In genomic region chr11:96957061-96957805, GRCm38 (mm10) we compare ENCODE assay signal across 20 mouse cellular contexts. TPM values are rescaled to one million over a fixed set of nuclear protein-coding genes. Genes with fewer than 3 reads are reported as not detected.
DNase-seq lines count a peak whose midpoint lies in the region; ATAC-seq and TF ChIP-seq lines count a peak whose summit lies in the region.
"Had no signal": no experiment of that assay in that cellular context is flagged by ENCODE, and none has a peak within 500 bp of the region (broad histone marks: within the 10 kb centered on the region; RNA-seq: fewer than 3 reads in every experiment).

No protein-coding gene starts in this region.

- no peak for TF ChIP-seq CTCF in thymus, adult 2 months (IDR thresholded peaks at IDR 0.05; ENCODE audit: borderline replicate concordance, control insufficient read depth, extremely low read depth, insufficient read depth, low read length, poor library complexity)

- no peaks in the 10 kb centered on the region for H3K9me3 ChIP-seq in hindbrain, embryonic 13.5 days
- no peaks in the 10 kb centered on the region for H3K9me3 ChIP-seq in hindbrain, embryonic 16.5 days (ENCODE audit: control insufficient read depth, low read length)
- no peaks in the 10 kb centered on the region for H3K9me3 ChIP-seq in liver, embryonic 12.5 days (replicated peaks)
- H3K9me3 ChIP-seq in forebrain, embryonic 16.5 days (ENCODE audit: control insufficient read depth, low read length) = no peaks in the 10 kb centered on the region
- H3K9me3 ChIP-seq: embryonic facial prominence, embryonic 12.5 days; heart, embryonic 13.5 days; neural tube, embryonic 13.5 days had no signal

- H3K27me3 ChIP-seq in hindbrain, embryonic 13.5 days = no peaks in the 10 kb centered on the region
- no peaks in the 10 kb centered on the region for H3K27me3 ChIP-seq in hindbrain, embryonic 16.5 days (replicated peaks; ENCODE audit: control insufficient read depth, insufficient read depth, low read length)
- H3K27me3 ChIP-seq in liver, embryonic 12.5 days (replicated peaks) = no peaks in the 10 kb centered on the region
- H3K27me3 ChIP-seq in thymus, adult 2 months (ENCODE audit: control insufficient read depth, insufficient read depth, low read length) = no peaks in the 10 kb centered on the region
- H3K27me3 ChIP-seq in forebrain, embryonic 16.5 days (replicated peaks; ENCODE audit: control insufficient read depth, insufficient read depth, low read length) = no peaks in the 10 kb centered on the region
- H3K27me3 ChIP-seq: embryonic facial prominence, embryonic 12.5 days; heart, embryonic 13.5 days; neural tube, embryonic 13.5 days had no signal

- DNase-seq in thymus, adult 2 months = peak; percentile 53
- DNase-seq in heart, adult 18-20 months = no peak
- DNase-seq in kidney, postnatal 4 days = no peak
- DNase-seq: adrenal gland, adult 2 months; cerebellum, adult 9-10 months; heart, postnatal 4 days; layer of hippocampus, postnatal 36 days; right cerebral cortex, adult 18-20 months had no signal

- peaks cover 94% of the 10 kb centered on the region for H3K36me3 ChIP-seq in hindbrain, embryonic 13.5 days
- H3K36me3 ChIP-seq in hindbrain, embryonic 16.5 days (ENCODE audit: control insufficient read depth, insufficient read depth, low read length) = peaks cover 53% of the 10 kb centered on the region
- peaks cover 99% of the 10 kb centered on the region for H3K36me3 ChIP-seq in liver, embryonic 12.5 days
- H3K36me3 ChIP-seq in thymus, adult 2 months (ENCODE audit: control insufficient read depth, insufficient read depth, low read length) = peaks cover 55% of the 10 kb centered on the region
- H3K36me3 ChIP-seq in forebrain, embryonic 16.5 days (ENCODE audit: control insufficient read depth, insufficient read depth) = peaks cover 12% of the 10 kb centered on the region

- peak overlapping the region; percentile 8; the same call in 1 of the 2 replicates for H3K9ac ChIP-seq in hindbrain, embryonic 13.5 days
- no peak overlapping the region for H3K9ac ChIP-seq in hindbrain, embryonic 16.5 days (ENCODE audit: low read depth, low read length)
- peak overlapping the region; percentile 63 for H3K9ac ChIP-seq in liver, embryonic 12.5 days
- H3K9ac ChIP-seq in forebrain, embryonic 16.5 days (replicated peaks; ENCODE audit: low read depth, low read length) = no peak overlapping the region
- H3K9ac ChIP-seq: embryonic facial prominence, embryonic 12.5 days; heart, embryonic 13.5 days; neural tube, embryonic 13.5 days had no signal

- no peak for TF ChIP-seq POLR2A in thymus, adult 2 months (IDR thresholded peaks at IDR 0.05; ENCODE audit: control insufficient read depth, extremely low read depth, insufficient read depth, low read length, poor library complexity)

- H3K4me3 ChIP-seq in hindbrain, embryonic 13.5 days = no peak overlapping the region
- no peak overlapping the region for H3K4me3 ChIP-seq in hindbrain, embryonic 16.5 days (ENCODE audit: low read length)
- no peak overlapping the region for H3K4me3 ChIP-seq in liver, embryonic 12.5 days
- no peak overlapping the region for H3K4me3 ChIP-seq in thymus, adult 2 months (ENCODE audit: control insufficient read depth, insufficient read depth, low read length)
- H3K4me3 ChIP-seq in forebrain, embryonic 16.5 days (replicated peaks; ENCODE audit: low read length) = no peak overlapping the region
- H3K4me3 ChIP-seq: embryonic facial prominence, embryonic 12.5 days; heart, embryonic 13.5 days; neural tube, embryonic 13.5 days had no signal

- ATAC-seq in hindbrain, embryonic 13.5 days (ENCODE audit: low FRiP score) = no peak
- ATAC-seq in hindbrain, embryonic 16.5 days = no peak
- 0 out of 2 replicates have a peak, but pooled peaks have one; percentile 24 for ATAC-seq in liver, embryonic 12.5 days
- no peak for ATAC-seq in forebrain, embryonic 16.5 days
- ATAC-seq: hindbrain, postnatal 0 days had no signal

- WGBS in hindbrain, embryonic 13.5 days = 95% methylated on average over 10 of the region's 10 CpGs
- 89% methylated on average over 10 of the region's 10 CpGs for WGBS in hindbrain, embryonic 16.5 days
- WGBS in liver, embryonic 12.5 days (ENCODE audit: insufficient replicate concordance) = 89% methylated on average over 10 of the region's 10 CpGs
- WGBS in thymus, adult 2 months = 52% methylated on average over 10 of the region's 10 CpGs
- 93% methylated on average over 10 of the region's 10 CpGs for WGBS in forebrain, embryonic 16.5 days

- H3K27ac ChIP-seq in hindbrain, embryonic 13.5 days = no peak overlapping the region
- H3K27ac ChIP-seq in hindbrain, embryonic 16.5 days (ENCODE audit: low read depth, low read length) = no peak overlapping the region
- peak overlapping the region; percentile 92 for H3K27ac ChIP-seq in liver, embryonic 12.5 days
- H3K27ac ChIP-seq in thymus, adult 2 months (ENCODE audit: control insufficient read depth, insufficient read depth, low read length) = peak overlapping the region; percentile 84
- no peak overlapping the region for H3K27ac ChIP-seq in forebrain, embryonic 16.5 days (ENCODE audit: low read length)
- H3K27ac ChIP-seq: embryonic facial prominence, embryonic 12.5 days; heart, embryonic 13.5 days; hindbrain, postnatal 0 days; neural tube, embryonic 13.5 days had no signal

- no peak overlapping the region for H3K4me2 ChIP-seq in hindbrain, embryonic 13.5 days
- no peak overlapping the region for H3K4me2 ChIP-seq in hindbrain, embryonic 16.5 days (ENCODE audit: low read length)
- peak overlapping the region; percentile 57 for H3K4me2 ChIP-seq in liver, embryonic 12.5 days
- no peak overlapping the region for H3K4me2 ChIP-seq in forebrain, embryonic 16.5 days (ENCODE audit: low read length)
- H3K4me2 ChIP-seq: embryonic facial prominence, embryonic 12.5 days; heart, embryonic 13.5 days; midbrain, embryonic 11.5 days; neural tube, embryonic 13.5 days had no signal

- no peaks in the 10 kb centered on the region for H3K4me1 ChIP-seq in hindbrain, embryonic 13.5 days (replicated peaks)
- no peaks in the 10 kb centered on the region for H3K4me1 ChIP-seq in hindbrain, embryonic 16.5 days (ENCODE audit: control insufficient read depth, insufficient read depth, low read depth, low read length)
- H3K4me1 ChIP-seq in liver, embryonic 12.5 days = peaks cover 92% of the 10 kb centered on the region
- H3K4me1 ChIP-seq in thymus, adult 2 months (replicated peaks; ENCODE audit: control insufficient read depth, insufficient read depth, low read length) = peaks cover 53% of the 10 kb centered on the region
- no peaks in the 10 kb centered on the region for H3K4me1 ChIP-seq in forebrain, embryonic 16.5 days (replicated peaks; ENCODE audit: control insufficient read depth, insufficient read depth, low read length)
- H3K4me1 ChIP-seq: embryonic facial prominence, embryonic 12.5 days; heart, embryonic 13.5 days; neural tube, embryonic 13.5 days had no signal

RNA-seq across cellular contexts. Expression of gene Pnpo, which starts 13.4 kb away (rescaled TPM):
- 20.5 and 22.6 TPM in 2 replicates for polyA plus RNA-seq in hindbrain, embryonic 13.5 days (2015; fragmentation: Nextera tagmentation; extraction: Ambion mirVana)
- 36.2 and 37.3 TPM in 2 replicates for polyA plus RNA-seq in hindbrain, embryonic 16.5 days (2015; fragmentation: Nextera tagmentation; extraction: Ambion mirVana)
- polyA plus RNA-seq in liver, embryonic 12.5 days (2016; fragmentation: Nextera tagmentation; extraction: Ambion mirVana) = 528 and 553 TPM in 2 replicates
- polyA plus RNA-seq in thymus, adult 2 months (2012; rRNA removed) = 22.5 and 25.7 TPM in 2 replicates
- total RNA-seq in heart, adult 18-20 months (2021) = 10 to 100 TPM; 16.7 to 17.4 TPM
- polyA plus RNA-seq in forebrain, embryonic 16.5 days (2015; fragmentation: Nextera tagmentation; extraction: Ambion mirVana) = 21.7 and 22.8 TPM in 2 replicates

RNA-seq across cellular contexts. Expression of gene Sp2, which starts 25.5 kb away (rescaled TPM):
- polyA plus RNA-seq in hindbrain, embryonic 13.5 days (2015; fragmentation: Nextera tagmentation; extraction: Ambion mirVana) = 15.9 and 17.2 TPM in 2 replicates
- polyA plus RNA-seq in hindbrain, embryonic 16.5 days (2015; fragmentation: Nextera tagmentation; extraction: Ambion mirVana) = 13.5 and 19.0 TPM in 2 replicates
- polyA plus RNA-seq in liver, embryonic 12.5 days (2016; fragmentation: Nextera tagmentation; extraction: Ambion mirVana) = 15.5 and 18.5 TPM in 2 replicates
- polyA plus RNA-seq in thymus, adult 2 months (2012; rRNA removed) = 46.6 and 63.0 TPM in 2 replicates
- 10 to 100 TPM in 1 of 2 experiments, 1 to 10 TPM in 1; 7.4 to 10.3 TPM for total RNA-seq in heart, adult 18-20 months (2021)
- polyA plus RNA-seq in forebrain, embryonic 16.5 days (2015; fragmentation: Nextera tagmentation; extraction: Ambion mirVana) = 16.2 and 16.3 TPM in 2 replicates

RNA-seq across cellular contexts. Expression of gene Prr15l, which starts 29.3 kb away (rescaled TPM):
- 0.29 and 0.43 TPM in 2 replicates for polyA plus RNA-seq in hindbrain, embryonic 13.5 days (2015; fragmentation: Nextera tagmentation; extraction: Ambion mirVana)
- 0.35 and 0.60 TPM in 2 replicates for polyA plus RNA-seq in hindbrain, embryonic 16.5 days (2015; fragmentation: Nextera tagmentation; extraction: Ambion mirVana)
- polyA plus RNA-seq in liver, embryonic 12.5 days (2016; fragmentation: Nextera tagmentation; extraction: Ambion mirVana) = 2.4 and 3.2 TPM in 2 replicates
- 0.98 and 1.3 TPM in 2 replicates for polyA plus RNA-seq in thymus, adult 2 months (2012; rRNA removed)
- total RNA-seq in heart, adult 18-20 months (2021) = 1 to 10 TPM in 1 of 2 experiments, under 1 TPM in 1; 0.79 to 2.2 TPM
- 0.19 and 0.27 TPM in 2 replicates for polyA plus RNA-seq in forebrain, embryonic 16.5 days (2015; fragmentation: Nextera tagmentation; extraction: Ambion mirVana)
- total RNA-seq: gastrocnemius, adult 18-20 months; layer of hippocampus, adult 18-20 months; layer of hippocampus, postnatal 36 days; left cerebral cortex, postnatal 14 days had no signal
- polyA plus RNA-seq: adrenal gland, adult 2 months; neural tube, embryonic 13.5 days had no signal

RNA-seq across cellular contexts. Expression of gene Cdk5rap3, which starts 40.9 kb away (rescaled TPM):
- polyA plus RNA-seq in hindbrain, embryonic 13.5 days (2015; fragmentation: Nextera tagmentation; extraction: Ambion mirVana) = 92.9 and 100 TPM in 2 replicates
- polyA plus RNA-seq in hindbrain, embryonic 16.5 days (2015; fragmentation: Nextera tagmentation; extraction: Ambion mirVana) = 81.2 and 84.8 TPM in 2 replicates
- polyA plus RNA-seq in liver, embryonic 12.5 days (2016; fragmentation: Nextera tagmentation; extraction: Ambion mirVana) = 49.0 and 51.6 TPM in 2 replicates
- polyA plus RNA-seq in thymus, adult 2 months (2012; rRNA removed) = 94.2 and 95.5 TPM in 2 replicates
- 10 to 100 TPM; 23.4 to 25.1 TPM for total RNA-seq in heart, adult 18-20 months (2021)
- polyA plus RNA-seq in forebrain, embryonic 16.5 days (2015; fragmentation: Nextera tagmentation; extraction: Ambion mirVana) = 103 and 106 TPM in 2 replicates

RNA-seq across cellular contexts. Expression of gene Sp6, which starts 56.0 kb away (rescaled TPM):
- 0.10 and 0.29 TPM in 2 replicates for polyA plus RNA-seq in hindbrain, embryonic 13.5 days (2015; fragmentation: Nextera tagmentation; extraction: Ambion mirVana)
- polyA plus RNA-seq in hindbrain, embryonic 16.5 days (2015; fragmentation: Nextera tagmentation; extraction: Ambion mirVana) = 0.32 and 0.35 TPM in 2 replicates
- 0.15 and 0.19 TPM in 2 replicates for polyA plus RNA-seq in liver, embryonic 12.5 days (2016; fragmentation: Nextera tagmentation; extraction: Ambion mirVana)
- polyA plus RNA-seq in thymus, adult 2 months (2012; rRNA removed) = 5.6 TPM in 2 replicates
- under 1 TPM in 1 of 2 experiments, not detected in 1; 0.21 TPM for total RNA-seq in heart, adult 18-20 months (2021)
- 0.29 and 0.68 TPM in 2 replicates for polyA plus RNA-seq in forebrain, embryonic 16.5 days (2015; fragmentation: Nextera tagmentation; extraction: Ambion mirVana)
- total RNA-seq: heart, postnatal 4 days had no signal
- polyA plus RNA-seq: midbrain, embryonic 11.5 days had no signal

Comparison
In these comparisons a context has a peak if more than half of its experiments do, and no peak if none do; other contexts are left out.
1. H3K9ac ChIP-seq: peak in hindbrain, embryonic 13.5 days (single experiment) and liver, embryonic 12.5 days (single experiment); none in hindbrain, embryonic 16.5 days (single experiment) and forebrain, embryonic 16.5 days (single experiment).
2. H3K27ac ChIP-seq: peak in liver, embryonic 12.5 days (single experiment) and thymus, adult 2 months (single experiment); none in hindbrain, embryonic 13.5 days (single experiment), hindbrain, embryonic 16.5 days (single experiment) and forebrain, embryonic 16.5 days (single experiment).
3. RNA of gene Pnpo, which starts 13.4 kb away (polyA plus RNA-seq): 528 to 553 TPM in liver, embryonic 12.5 days; 36.2 to 37.3 TPM in hindbrain, embryonic 16.5 days, 22.5 to 25.7 TPM in thymus, adult 2 months, 21.7 to 22.8 TPM in forebrain, embryonic 16.5 days and 20.5 to 22.6 TPM in hindbrain, embryonic 13.5 days; every median in the first group is over 10 times any median in the second.